Mouse (Mus musculus) thymus, adult 2 months (tissue): ENCODE results near the gene Olfr148. TPM values are rescaled to one million over a fixed set of nuclear protein-coding genes. Genes with fewer than 3 reads are reported as not detected.

Source experiments
- DNase-seq: peaks from one replicate; pipeline ENCODE4 v3.0.0; 2021
- H3K27ac ChIP-seq: fragments of 200-500 bp; 2 replicates; pipeline ENCODE4 v1.5.1; 2012; ENCODE audit warnings: low read length, control low read depth; ENCODE audit not compliant: control insufficient read depth, insufficient read depth
- H3K27me3 ChIP-seq: fragments of 200-500 bp; 2 replicates; pipeline ENCODE4 v1.6.1; 2012; ENCODE audit warnings: mild to moderate bottlenecking, low read length, moderate library complexity, mixed read lengths; ENCODE audit not compliant: control insufficient read depth, insufficient read depth
- H3K36me3 ChIP-seq: fragments of 200-500 bp; 2 replicates; pipeline ENCODE4 v1.6.1; 2012; ENCODE audit warnings: mild to moderate bottlenecking, low read length, moderate library complexity; ENCODE audit not compliant: control insufficient read depth, insufficient read depth
- H3K4me1 ChIP-seq: fragments of 200-500 bp; replicated peaks from 2 replicates; pipeline ENCODE4 v1.6.1; 2012; ENCODE audit warnings: low read length; ENCODE audit not compliant: control insufficient read depth, insufficient read depth
- H3K4me3 ChIP-seq: fragments of 200-500 bp; 2 replicates; pipeline ENCODE4 v1.5.1; 2012; ENCODE audit warnings: mild to moderate bottlenecking, low read length, control low read depth, moderate library complexity; ENCODE audit not compliant: control insufficient read depth, insufficient read depth
- CTCF ChIP-seq: fragments of 200-500 bp; IDR thresholded peaks from 2 replicates; pipeline ENCODE4 v1.5.1; 2012; ENCODE audit warnings: mild to moderate bottlenecking, control low read depth, low read length, moderate library complexity, borderline replicate concordance; ENCODE audit not compliant: control insufficient read depth, poor library complexity, insufficient read depth; ENCODE audit errors: extremely low read depth
- POLR2A ChIP-seq: fragments of 200-500 bp; IDR thresholded peaks from 2 replicates; pipeline ENCODE4 v1.6.1; 2012; ENCODE audit warnings: mild to moderate bottlenecking, low read length, control low read depth, moderate library complexity; ENCODE audit not compliant: control insufficient read depth, poor library complexity, insufficient read depth; ENCODE audit errors: extremely low read depth
- WGBS: fragments of 180-500 bp; shearing (Covaris S2); methylation state at CpG from one replicate; pipeline ENCODE4 v1.1.7; 2018; 5-methylcytosine and 5-hydroxymethylcytosine counted together
- polyA plus RNA-seq: library from polyadenylated mRNA; depleted of rRNA; stranded (reverse); fragments of >200 nt; gene quantifications from 2 replicates; pipeline ENCODE4 v1.2.3, GENCODE M21; 2012; rRNA removed

Gene Olfr148
- not detected in 2 replicates for polyA plus RNA-seq

DNA sequence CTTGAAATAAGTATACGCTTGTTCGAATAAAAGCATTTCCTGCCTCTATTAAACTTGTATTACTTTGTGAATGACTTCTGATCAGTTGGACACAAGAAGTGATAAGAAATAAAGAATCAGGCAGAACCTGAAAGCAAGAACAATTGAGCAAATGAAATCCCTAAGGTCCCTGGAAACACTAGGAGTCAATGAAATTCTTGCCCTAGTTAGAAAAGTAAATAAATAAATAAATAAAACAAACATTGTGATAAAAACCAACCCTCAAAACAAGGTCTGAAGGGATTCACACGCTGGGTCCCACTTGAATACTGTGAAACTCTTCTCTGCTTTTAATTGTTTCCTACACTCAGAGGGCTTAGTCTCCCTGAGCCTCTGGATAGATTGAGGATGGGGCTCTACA lies at the start of gene Olfr148:
Gene Olfr148 (plus strand): TSS at position 301 of the 400 bp plus-strand sequence.
- 83% methylated on average over 3 of the region's 3 CpGs for WGBS
- H3K27ac ChIP-seq, result no peak within 1 kb of the TSS
- no peaks in the 10 kb centered on the region for H3K27me3 ChIP-seq
- no peaks in the 10 kb centered on the region for H3K4me1 ChIP-seq
- no peak for TF ChIP-seq CTCF
- no peak for TF ChIP-seq POLR2A
- no peak for DNase-seq
- H3K36me3 ChIP-seq, result no peaks in the 10 kb centered on the region
- no peak within 1 kb of the TSS for H3K4me3 ChIP-seq

DNA sequence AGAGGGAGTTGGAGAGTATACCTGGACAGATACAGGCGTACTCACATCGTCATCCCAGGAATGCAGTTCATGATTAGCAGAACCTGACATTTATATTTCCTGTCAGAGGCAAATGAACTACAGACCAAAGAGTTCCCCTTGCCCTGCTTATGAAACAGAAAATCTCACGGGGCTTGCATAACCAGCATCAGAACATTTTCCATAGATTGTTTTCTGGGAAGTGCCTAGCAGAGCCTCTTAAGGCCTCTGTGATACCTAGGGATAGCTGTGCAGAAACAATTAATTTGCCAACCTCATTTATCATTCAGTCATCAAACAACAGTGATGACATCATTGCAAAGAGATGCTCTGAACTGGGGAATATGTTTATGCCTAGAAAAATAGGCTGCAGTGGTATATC lies 35.0 kb upstream of the Olfr148 start, which contains the start of gene Olfr959:
Gene Olfr959 (minus strand): TSS at position 101 of the 400 bp plus-strand sequence.
- TF ChIP-seq CTCF, result no peak
- no peak for TF ChIP-seq POLR2A
- no peak within 1 kb of the TSS for H3K27ac ChIP-seq
- no peaks in the 10 kb centered on the region for H3K4me1 ChIP-seq
- no peak for DNase-seq
- no peaks in the 10 kb centered on the region for H3K27me3 ChIP-seq
- WGBS, result 81% methylated on average over 3 of the region's 3 CpGs
- H3K4me3 ChIP-seq, result no peak within 1 kb of the TSS
- H3K36me3 ChIP-seq, result no peaks in the 10 kb centered on the region

DNA sequence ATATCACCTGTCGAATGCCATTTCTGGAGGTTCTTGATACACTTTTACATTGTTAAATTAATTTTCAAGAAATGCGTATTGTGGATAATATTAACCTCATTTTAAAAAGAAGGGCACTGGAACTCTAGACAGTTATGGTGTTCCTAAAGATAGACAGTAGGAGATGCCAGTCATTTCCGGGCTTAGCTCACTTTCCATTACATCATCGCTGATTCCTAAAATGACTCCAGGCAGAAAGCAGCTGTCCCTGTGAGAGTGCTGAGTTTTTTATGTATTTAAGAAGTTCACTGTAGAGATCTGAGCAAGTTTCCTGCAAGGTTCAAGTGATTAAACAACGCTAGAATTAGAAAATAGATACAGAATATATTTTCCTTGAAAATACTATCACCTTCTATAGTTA lies 33.4 kb upstream of the Olfr148 start:
- Histone ChIP-seq H3K36me3 (no peaks in the 10 kb centered on the region), H3K27me3 (no peaks in the 10 kb centered on the region), H3K27ac (no peak overlapping the region), H3K4me1 (no peaks in the 10 kb centered on the region), H3K4me3 (no peak overlapping the region)
- TF ChIP-seq CTCF (no peak), POLR2A (no peak)
- no peak for DNase-seq
- 91% methylated on average over 5 of the region's 5 CpGs for WGBS

DNA sequence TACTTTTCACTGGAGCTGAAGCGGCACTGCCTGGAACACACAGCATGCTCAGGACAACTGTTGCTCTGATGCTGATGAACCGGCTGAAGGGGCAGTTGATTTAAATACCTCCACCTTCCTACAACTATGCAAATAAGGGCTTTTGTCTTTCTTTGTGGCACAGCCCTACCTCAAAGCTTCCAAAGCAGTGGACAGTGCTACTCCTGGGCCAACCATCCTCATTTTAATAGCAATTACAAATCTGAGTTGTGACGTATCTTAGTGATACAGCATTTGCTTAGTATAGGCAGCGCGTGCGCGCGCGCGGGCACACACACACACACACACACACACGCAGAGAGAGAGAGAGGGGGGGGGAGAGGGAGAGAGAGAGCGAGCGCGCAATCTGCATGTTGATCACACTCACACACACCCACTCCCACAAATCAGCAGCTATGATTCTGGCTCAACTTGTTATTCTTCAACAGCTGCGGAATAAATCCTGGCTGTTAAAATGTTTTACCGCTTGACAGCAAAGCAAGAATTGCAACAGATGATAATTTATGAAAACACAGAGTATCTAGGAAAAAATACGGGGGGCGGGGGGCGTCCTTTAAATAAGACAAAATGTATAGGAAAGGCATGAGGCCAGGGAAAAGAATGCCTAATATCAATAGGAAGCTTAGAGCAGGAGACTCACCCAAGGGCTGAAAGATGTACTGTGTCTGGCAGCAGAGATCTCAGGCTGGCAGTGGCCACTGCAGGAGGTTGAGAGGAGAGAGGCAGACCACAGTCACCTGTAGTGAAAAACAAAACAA lies 7.7 kb upstream of the Olfr148 start:
- TF ChIP-seq CTCF (no peak), POLR2A (no peak)
- no peak for DNase-seq
- 6% methylated on average over 19 of the region's 19 CpGs for WGBS

DNA sequence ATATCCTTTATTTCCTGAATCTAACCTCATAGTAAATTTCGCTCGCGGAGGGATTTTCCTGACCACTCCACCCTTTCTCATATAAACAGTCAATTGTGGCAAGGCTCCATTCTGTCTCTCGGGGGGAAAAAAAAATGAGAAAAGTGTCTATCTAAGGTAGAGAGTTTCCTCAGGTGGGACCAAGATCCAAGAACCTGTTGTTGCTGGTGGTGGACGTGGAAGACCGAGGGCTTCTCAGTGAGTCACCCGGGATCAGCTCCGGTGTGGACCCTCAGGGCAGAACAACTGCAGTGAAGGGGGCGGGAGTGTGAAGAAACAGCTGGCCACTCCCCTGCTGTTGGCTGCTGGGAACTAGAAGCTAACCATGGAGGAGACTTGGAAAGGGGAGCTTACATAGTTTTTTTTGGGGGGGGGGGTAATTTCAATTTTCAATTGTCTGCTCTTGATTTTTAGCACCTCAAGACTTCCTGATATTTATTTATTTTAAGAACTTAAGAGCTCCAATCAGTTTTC lies 7.1 kb upstream of the Olfr148 start:
- 9% methylated on average over 9 of the region's 9 CpGs for WGBS
- no peak for DNase-seq
- H3K36me3 ChIP-seq, result no peaks in the 10 kb centered on the region
- H3K4me3 ChIP-seq, result no peak overlapping the region
- no peak overlapping the region for H3K27ac ChIP-seq
- H3K27me3 ChIP-seq, result no peaks in the 10 kb centered on the region
- H3K4me1 ChIP-seq, result no peaks in the 10 kb centered on the region
- TF ChIP-seq CTCF, result no peak
- TF ChIP-seq POLR2A, result no peak

More for the DNA sequence above, 7.7 kb upstream of the Olfr148 start:
- Histone ChIP-seq H3K27me3 (no peaks in the 10 kb centered on the region), H3K4me3 (no peak overlapping the region), H3K27ac (no peak overlapping the region), H3K4me1 (no peaks in the 10 kb centered on the region), H3K36me3 (no peaks in the 10 kb centered on the region)

DNA sequence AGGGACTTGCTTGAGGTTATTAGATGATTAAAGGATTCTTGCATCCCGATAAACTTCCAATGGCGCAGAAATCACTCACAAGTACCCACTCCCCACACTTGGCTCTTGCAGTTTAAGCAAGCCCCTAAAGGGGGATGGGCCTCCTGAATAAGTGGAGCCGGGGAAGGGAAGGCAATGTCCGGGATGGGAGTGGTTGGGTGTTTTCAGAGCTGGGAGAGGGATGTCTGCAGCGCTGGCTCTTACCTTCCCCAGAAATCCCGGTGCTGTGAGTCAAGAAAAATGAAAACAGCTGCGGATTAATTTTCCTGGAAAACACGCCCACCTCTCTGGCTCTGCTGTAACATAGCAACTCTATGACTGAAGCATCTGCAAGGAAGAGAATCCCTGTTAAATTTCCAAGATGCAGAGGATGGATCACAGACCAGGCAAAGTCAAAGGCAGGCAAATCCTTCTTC lies 6.4 kb upstream of the Olfr148 start, which contains the start of gene AW551984:
Gene AW551984 (minus strand): TSS at position 405 of the 455 bp plus-strand sequence.
- TF ChIP-seq POLR2A, result no peak
- no peak for TF ChIP-seq CTCF
- WGBS, result 7% methylated on average over 8 of the region's 8 CpGs
- Histone ChIP-seq H3K27me3 (no peaks in the 10 kb centered on the region), H3K27ac (no peak within 1 kb of the TSS), H3K4me3 (no peak within 1 kb of the TSS), H3K36me3 (no peaks in the 10 kb centered on the region), H3K4me1 (no peaks in the 10 kb centered on the region)
- DNase-seq, result no peak
